ENCODE assay signal across 9 mouse cellular contexts in genomic region chr4:133690252-133690651, GRCm38 (mm10). TPM values are rescaled to one million over a fixed set of nuclear protein-coding genes. Genes with fewer than 3 reads are reported as not detected.
DNase-seq lines count a peak whose midpoint lies in the region; ATAC-seq lines count a peak whose summit lies in the region.
"Had no signal": no experiment of that assay in that cellular context is flagged by ENCODE, and none has a peak within 500 bp of the region (broad histone marks: within the 10 kb centered on the region; RNA-seq: fewer than 3 reads in every experiment).

No protein-coding gene starts in this region.

- 50% methylated on average over 5 of the region's 5 CpGs for WGBS in hindbrain, embryonic 12.5 days
- 88% methylated on average over 5 of the region's 5 CpGs for WGBS in hindbrain, embryonic 10.5 days
- 34% methylated on average over 5 of the region's 5 CpGs for WGBS in lung, embryonic 16.5 days

- no peak for DNase-seq in hindbrain, embryonic 10.5 days (ENCODE audit: low spot score)
- peak; percentile 32 for DNase-seq in brain, adult 2 months (ENCODE audit: low read depth, low spot score)
- DNase-seq in heart, postnatal 10 days, result peak; percentile 63 to 68
- no peak for DNase-seq in cerebellum, adult 9-10 months
- no peak for DNase-seq in frontal cortex, postnatal 10 days (ENCODE audit: low spot score in 2 of 2)
- DNase-seq in right cerebral cortex, postnatal 4 days, result no peak

- no peaks in the 10 kb centered on the region for H3K9me3 ChIP-seq in hindbrain, embryonic 12.5 days (replicated peaks)
- H3K9me3 ChIP-seq in hindbrain, embryonic 10.5 days, result no peaks in the 10 kb centered on the region
- H3K9me3 ChIP-seq in lung, embryonic 16.5 days (ENCODE audit: control insufficient read depth, low read length), result no peaks in the 10 kb centered on the region
- H3K9me3 ChIP-seq: stomach, embryonic 15.5 days had no signal

- no peak overlapping the region for H3K9ac ChIP-seq in hindbrain, embryonic 12.5 days
- H3K9ac ChIP-seq in lung, embryonic 16.5 days (ENCODE audit: low read length), result no peak overlapping the region
- H3K9ac ChIP-seq: stomach, embryonic 15.5 days had no signal

- peaks cover 99% of the 10 kb centered on the region for H3K36me3 ChIP-seq in hindbrain, embryonic 12.5 days
- peaks cover 100% of the 10 kb centered on the region for H3K36me3 ChIP-seq in hindbrain, embryonic 10.5 days
- peaks cover 73% of the 10 kb centered on the region for H3K36me3 ChIP-seq in lung, embryonic 16.5 days (ENCODE audit: control insufficient read depth, insufficient read depth, low read length)

- H3K27ac ChIP-seq in hindbrain, embryonic 12.5 days, result peak overlapping the region; percentile 36; the same call in 1 of the 2 replicates
- no peak overlapping the region for H3K27ac ChIP-seq in hindbrain, embryonic 10.5 days
- H3K27ac ChIP-seq in lung, embryonic 16.5 days (ENCODE audit: low read length), result peak overlapping the region; percentile 26; the same call in 1 of the 2 replicates

- no peak overlapping the region for H3K4me3 ChIP-seq in hindbrain, embryonic 12.5 days
- no peak overlapping the region for H3K4me3 ChIP-seq in hindbrain, embryonic 10.5 days
- no peak overlapping the region for H3K4me3 ChIP-seq in lung, embryonic 16.5 days (ENCODE audit: low read length)
- H3K4me3 ChIP-seq: stomach, embryonic 15.5 days had no signal

- no peaks in the 10 kb centered on the region for H3K27me3 ChIP-seq in hindbrain, embryonic 12.5 days
- H3K27me3 ChIP-seq in hindbrain, embryonic 10.5 days (ENCODE audit: insufficient read depth, poor library complexity, severe bottlenecking), result no peaks in the 10 kb centered on the region
- H3K27me3 ChIP-seq in lung, embryonic 16.5 days (ENCODE audit: control insufficient read depth, insufficient read depth, low read depth, low read length), result no peaks in the 10 kb centered on the region
- H3K27me3 ChIP-seq: stomach, embryonic 15.5 days had no signal

- intact Hi-C loops in heart, postnatal 10 days (cut with DNase I), result no loop called here

- no peak overlapping the region for H3K4me2 ChIP-seq in hindbrain, embryonic 12.5 days (replicated peaks)
- H3K4me2 ChIP-seq in lung, embryonic 16.5 days (ENCODE audit: low read depth, low read length), result no peak overlapping the region
- H3K4me2 ChIP-seq: stomach, embryonic 15.5 days had no signal

- no peak for ATAC-seq in hindbrain, embryonic 12.5 days (ENCODE audit: low FRiP score)
- ATAC-seq in lung, embryonic 16.5 days (ENCODE audit: low read depth), result peak; percentile 37

- H3K4me1 ChIP-seq in hindbrain, embryonic 12.5 days, result peaks cover 8% of the 10 kb centered on the region
- H3K4me1 ChIP-seq in hindbrain, embryonic 10.5 days (replicated peaks), result no peaks in the 10 kb centered on the region
- H3K4me1 ChIP-seq in lung, embryonic 16.5 days (replicated peaks; ENCODE audit: control insufficient read depth, insufficient read depth, low read length), result peaks cover 13% of the 10 kb centered on the region

RNA-seq across cellular contexts. Expression of gene Pigv, which starts 17.8 kb away (rescaled TPM):
- 16.6 and 18.6 TPM in 2 replicates for polyA plus RNA-seq in hindbrain, embryonic 12.5 days (2016; fragmentation: Nextera tagmentation; extraction: Ambion mirVana)
- polyA plus RNA-seq in hindbrain, embryonic 10.5 days (2016; fragmentation: Nextera tagmentation; extraction: Ambion mirVana), result 14.5 and 16.8 TPM in 2 replicates
- total RNA-seq in heart, postnatal 10 days (2021), result 10 to 100 TPM in 1 of 2 experiments, 1 to 10 TPM in 1; 8.6 to 11.2 TPM
- 20.1 and 20.7 TPM in 2 replicates for polyA plus RNA-seq in lung, embryonic 16.5 days (2015; fragmentation: Nextera tagmentation; extraction: Ambion mirVana)

RNA-seq across cellular contexts. Expression of gene Zdhhc18, which starts 40.3 kb away (rescaled TPM):
- 4.1 and 6.4 TPM in 2 replicates for polyA plus RNA-seq in hindbrain, embryonic 12.5 days (2016; fragmentation: Nextera tagmentation; extraction: Ambion mirVana)
- polyA plus RNA-seq in hindbrain, embryonic 10.5 days (2016; fragmentation: Nextera tagmentation; extraction: Ambion mirVana), result 1.9 and 3.1 TPM in 2 replicates
- total RNA-seq in heart, postnatal 10 days (2021), result 10 to 100 TPM; 21.9 to 25.0 TPM
- polyA plus RNA-seq in lung, embryonic 16.5 days (2015; fragmentation: Nextera tagmentation; extraction: Ambion mirVana), result 3.1 and 3.3 TPM in 2 replicates

Comparison
In these comparisons a context has a peak if more than half of its experiments do, and no peak if none do; other contexts are left out.
1. DNase-seq: peak in brain, adult 2 months (single experiment) and heart, postnatal 10 days (2 of 2); none in hindbrain, embryonic 10.5 days (single experiment), cerebellum, adult 9-10 months (single experiment), frontal cortex, postnatal 10 days (0 of 2) and right cerebral cortex, postnatal 4 days (single experiment).